Mouse (Mus musculus) left cerebral cortex, adult 2 months (tissue): Measurements from ENCODE around the gene Gm13290. TPM values are rescaled to one million over a fixed set of nuclear protein-coding genes. Genes with fewer than 3 reads are reported as not detected.
"Not testable (repeated sequence)": the region's sequence is repeated elsewhere in the genome, so short reads cannot be mapped to it uniquely, and the experiment has no call there.

ENCODE experiments used
- DNase-seq, 2 experiments: peaks; one replicate each; pipeline ENCODE4 v3.0.0; 2021 to 2022; ENCODE audit warnings: low spot score in 2 of 2, mixed read lengths in 1 of 2; ENCODE audit errors: extremely low spot score in 1 of 2
- H3K27ac ChIP-seq: fragments of 200-600 bp; 2 replicates; pipeline ENCODE4 v1.8.1; 2022
- H3K4me3 ChIP-seq: fragments of 200-600 bp; 2 replicates; pipeline ENCODE4 v1.8.1; 2022
- CTCF ChIP-seq: fragments of 200-600 bp; IDR thresholded peaks from 2 replicates; pipeline ENCODE4 v1.8.1; 2022; ENCODE audit warnings: antibody characterized with exemption, mild to moderate bottlenecking, moderate library complexity
- intact Hi-C: fragments of 180-260 bp; cut with DNase I; formaldehyde crosslinking; loops from one replicate; pipeline ENCODE4 v1.15.1; 2025
- total RNA-seq, 2 experiments: library from RNA; stranded (reverse); gene quantifications; 2 replicates each; pipeline ENCODE4 v1.2.3; 2021

Gm13290 gene
- total RNA-seq, 2 experiments from 2014 or later = not detected

DNA sequence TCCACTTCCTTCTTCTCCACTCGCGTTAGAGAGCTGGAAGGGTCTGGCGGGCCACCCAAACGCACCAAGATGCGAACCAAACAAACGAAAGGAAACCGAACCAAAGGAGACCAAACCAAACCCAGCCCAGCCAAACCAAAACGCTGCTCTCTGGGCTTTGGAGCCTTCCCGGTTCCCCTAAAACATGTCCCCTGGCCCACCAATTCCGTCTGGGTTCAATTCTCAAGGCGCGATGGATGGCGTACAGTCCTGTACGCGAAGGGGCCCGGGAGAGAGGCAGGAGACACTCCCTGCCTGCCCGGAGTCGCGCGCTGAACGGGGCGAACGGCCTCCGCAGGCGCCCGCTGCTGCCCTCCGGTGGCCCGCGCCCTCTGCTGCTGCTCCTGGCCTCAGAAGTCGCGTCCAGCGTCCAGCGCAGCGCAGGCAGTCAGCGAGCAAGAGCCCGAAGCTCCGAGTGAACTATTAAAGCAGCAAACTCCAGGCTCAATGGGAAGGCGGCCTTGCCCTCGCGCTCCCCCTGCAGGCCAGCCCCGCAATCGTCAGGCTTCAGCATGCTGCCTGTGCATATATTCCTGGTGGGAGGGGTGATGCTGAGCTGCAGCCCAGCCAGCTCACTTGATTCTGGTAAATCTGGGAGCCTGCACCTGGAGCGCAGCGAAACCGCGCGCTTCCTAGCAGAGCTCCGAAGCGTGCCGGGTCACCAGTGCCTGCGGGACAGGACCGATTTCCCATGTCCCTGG, 20.5 kb downstream of the Gm13290 start, which contains the start of gene Gm13275:
Gene Gm13275, plus strand, starts transcription at position 552 of the 740 bp plus-strand sequence.
- intact Hi-C loops = not testable (repeated sequence)
- peak; percentile 27 for TF ChIP-seq CTCF
- DNase-seq = peak; percentile 61 to 73

GRCm38 (mm10) chr4:88797097-88797496, 23.5 kb downstream of the Gm13290 start, which contains the start of gene Gm13279:
Gene Gm13279 (plus strand): TSS chr4:88797397.
- DNase-seq, intact Hi-C loops: not testable (repeated sequence)

More for the DNA sequence above, 20.5 kb downstream of the Gm13290 start, which contains the start of gene Gm13275:
- H3K27ac ChIP-seq = not testable (repeated sequence)
- H3K4me3 ChIP-seq = peak within 1 kb of the TSS; percentile 13

DNA sequence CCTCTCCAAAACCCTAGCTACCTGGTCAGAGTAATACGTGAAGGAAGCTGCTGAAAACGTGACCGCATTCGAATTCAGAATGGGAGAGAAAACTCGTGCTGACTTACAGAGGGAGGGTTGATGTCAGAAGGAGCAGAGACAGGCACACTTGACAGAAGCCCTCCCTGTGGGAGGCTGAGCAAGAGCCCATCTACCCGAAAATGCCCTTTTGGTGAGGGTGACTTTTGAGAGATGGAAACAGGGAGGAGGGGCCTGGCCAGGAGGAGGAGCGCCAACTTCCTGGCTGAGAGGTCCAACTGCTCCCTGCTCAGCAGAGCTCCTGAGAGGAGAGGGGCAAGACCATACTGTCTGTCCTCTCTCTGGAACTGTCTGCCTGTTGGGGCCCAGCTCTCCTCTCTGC, 25.7 kb downstream of the Gm13290 start, which contains the start of gene Gm13285:
Gene Gm13285, plus strand, starts transcription at position 301 of the 400 bp plus-strand sequence.
- intact Hi-C loops, DNase-seq, H3K27ac ChIP-seq, H3K4me3 ChIP-seq: not testable (repeated sequence)

More at GRCm38 (mm10) chr4:88797097-88797496, 23.5 kb downstream of the Gm13290 start, which contains the start of gene Gm13279:
- not testable (repeated sequence) for H3K4me3 ChIP-seq, H3K27ac ChIP-seq

DNA sequence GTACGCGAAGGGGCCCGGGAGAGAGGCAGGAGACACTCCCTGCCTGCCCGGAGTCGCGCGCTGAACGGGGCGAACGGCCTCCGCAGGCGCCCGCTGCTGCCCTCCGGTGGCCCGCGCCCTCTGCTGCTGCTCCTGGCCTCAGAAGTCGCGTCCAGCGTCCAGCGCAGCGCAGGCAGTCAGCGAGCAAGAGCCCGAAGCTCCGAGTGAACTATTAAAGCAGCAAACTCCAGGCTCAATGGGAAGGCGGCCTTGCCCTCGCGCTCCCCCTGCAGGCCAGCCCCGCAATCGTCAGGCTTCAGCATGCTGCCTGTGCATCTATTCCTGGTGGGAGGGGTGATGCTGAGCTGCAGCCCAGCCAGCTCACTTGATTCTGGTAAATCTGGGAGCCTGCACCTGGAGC, 29.3 kb downstream of the Gm13290 start, which contains the start of gene Gm13287:
Gene Gm13287, plus strand, starts transcription at position 301 of the 400 bp plus-strand sequence.
- DNase-seq, intact Hi-C loops, H3K4me3 ChIP-seq, H3K27ac ChIP-seq: not testable (repeated sequence)

DNA sequence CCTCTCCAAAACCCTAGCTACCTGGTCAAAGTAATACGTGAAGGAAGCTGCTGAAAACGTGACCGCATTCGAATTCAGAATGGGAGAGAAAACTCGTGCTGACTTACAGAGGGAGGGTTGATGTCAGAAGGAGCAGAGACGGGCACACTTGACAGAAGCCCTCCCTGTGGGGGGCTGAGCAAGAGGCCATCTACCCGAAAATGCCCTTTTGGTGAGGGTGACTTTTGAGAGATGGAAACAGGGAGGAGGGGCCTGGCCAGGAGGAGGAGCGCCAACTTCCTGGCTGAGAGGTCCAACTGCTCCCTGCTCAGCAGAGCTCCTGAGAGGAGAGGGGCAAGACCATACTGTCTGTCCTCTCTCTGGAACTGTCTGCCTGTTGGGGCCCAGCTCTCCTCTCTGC, 31.6 kb downstream of the Gm13290 start, which contains the start of gene Gm13288:
Gene Gm13288, plus strand, starts transcription at position 301 of the 400 bp plus-strand sequence.
- DNase-seq, H3K27ac ChIP-seq, H3K4me3 ChIP-seq, intact Hi-C loops: not testable (repeated sequence)

DNA sequence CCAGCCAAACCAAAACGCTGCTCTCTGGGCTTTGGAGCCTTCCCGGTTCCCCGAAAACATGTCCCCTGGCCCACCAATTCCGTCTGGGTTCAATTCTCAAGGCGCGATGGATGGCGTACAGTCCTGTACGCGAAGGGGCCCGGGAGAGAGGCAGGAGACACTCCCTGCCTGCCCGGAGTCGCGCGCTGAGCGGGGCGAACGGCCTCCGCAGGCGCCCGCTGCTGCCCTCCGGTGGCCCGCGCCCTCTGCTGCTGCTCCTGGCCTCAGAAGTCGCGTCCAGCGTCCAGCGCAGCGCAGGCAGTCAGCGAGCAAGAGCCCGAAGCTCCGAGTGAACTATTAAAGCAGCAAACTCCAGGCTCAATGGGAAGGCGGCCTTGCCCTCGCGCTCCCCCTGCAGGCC, 32.1 kb downstream of the Gm13290 start:
- H3K27ac ChIP-seq, intact Hi-C loops, DNase-seq, H3K4me3 ChIP-seq: not testable (repeated sequence)

GRCm38 (mm10) chr4:88815928-88816327, 42.3 kb downstream of the Gm13290 start, which contains the start of gene Ifna7:
Gene Ifna7 (plus strand): TSS chr4:88816228.
- DNase-seq = no peak
- intact Hi-C loops = no loop called here
- no peak for TF ChIP-seq CTCF
- Histone ChIP-seq H3K27ac (no peak within 1 kb of the TSS), H3K4me3 (no peak within 1 kb of the TSS)

DNA sequence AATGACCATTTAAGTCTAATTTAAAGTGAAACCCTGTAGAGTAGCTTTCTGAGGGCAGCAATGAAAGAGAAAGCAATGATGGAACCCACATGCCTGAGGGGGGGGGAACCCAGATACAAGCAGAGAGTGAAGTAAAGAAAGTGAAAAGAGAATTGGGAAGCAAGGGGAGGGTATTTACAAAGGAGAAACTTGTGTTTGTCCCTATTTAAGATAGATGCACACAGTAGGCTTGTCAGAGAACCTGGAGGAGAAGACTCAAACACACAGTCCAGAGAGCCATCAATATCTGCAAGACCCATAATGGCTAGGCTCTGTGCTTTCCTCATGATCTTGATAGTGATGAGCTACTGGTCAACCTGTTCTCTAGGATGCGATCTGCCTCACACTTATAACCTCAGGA, 46.0 kb downstream of the Gm13290 start, which contains the start of gene Ifna11:
Gene Ifna11, plus strand, starts transcription at position 301 of the 400 bp plus-strand sequence.
- Histone ChIP-seq H3K4me3 (no peak within 1 kb of the TSS), H3K27ac (no peak within 1 kb of the TSS)
- intact Hi-C loops = no loop called here
- no peak for DNase-seq
- TF ChIP-seq CTCF = no peak

DNA sequence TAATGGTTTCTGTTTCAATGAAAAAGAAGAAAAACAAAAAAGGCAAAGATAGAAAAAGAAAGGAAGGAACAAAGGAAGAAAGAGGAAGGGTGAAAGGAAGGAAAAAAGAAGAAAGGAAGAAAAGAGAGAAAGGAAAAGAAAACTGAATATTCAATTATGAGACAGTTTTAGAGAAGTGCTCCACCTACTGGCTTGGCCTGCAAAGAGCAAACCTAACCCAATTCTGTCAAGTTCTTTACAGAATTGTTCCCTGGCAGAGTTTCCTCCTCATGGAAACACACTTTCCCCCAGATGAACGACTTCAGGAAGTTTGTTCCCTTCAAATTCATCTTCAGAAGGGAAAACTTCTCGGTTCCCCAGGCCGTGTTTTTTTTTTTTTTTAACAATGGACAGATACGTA, 49.4 kb downstream of the Gm13290 start:
- peak in 1 of 2 experiments; percentile 17 for DNase-seq

More for the DNA sequence above, 49.4 kb downstream of the Gm13290 start:
- intact Hi-C loops = no loop called here
- peak; percentile 61 for TF ChIP-seq CTCF
- H3K27ac ChIP-seq = no peak overlapping the region
- H3K4me3 ChIP-seq = no peak overlapping the region

Other genes starting within 250 kb of the Gm13290 start
- not detected for gene Ifna15, start 215.6 kb upstream of the Gm13290 start, total RNA-seq
- gene Ifna14, start 202.0 kb upstream of the Gm13290 start, total RNA-seq = not detected
- gene Ifna9, start 181.4 kb upstream of the Gm13290 start, total RNA-seq = not detected
- gene Ifna12, start 170.5 kb upstream of the Gm13290 start, total RNA-seq = not detected
- not detected for gene C87499, start 139.4 kb upstream of the Gm13290 start, total RNA-seq
- gene Ifna13, start 129.4 kb upstream of the Gm13290 start, total RNA-seq = not detected
- not detected for gene Ifna16, start 96.9 kb upstream of the Gm13290 start, total RNA-seq
- gene Ifna2, start 89.9 kb upstream of the Gm13290 start, total RNA-seq = not detected
- gene Ifnab, start 82.5 kb upstream of the Gm13290 start, total RNA-seq = not detected
- gene Gm26566, start 52.0 kb upstream of the Gm13290 start, total RNA-seq = 1 to 10 TPM in 1 of 2 experiments, under 1 TPM in 1; 0.79 to 1.1 TPM
- 10 to 100 TPM; 96.7 to 97.8 TPM for gene Klhl9, start 51.4 kb upstream of the Gm13290 start, total RNA-seq
- not detected for gene Gm13271, start 19.0 kb upstream of the Gm13290 start, total RNA-seq
- not detected for gene Gm13283, start 13.7 kb upstream of the Gm13290 start, total RNA-seq
- not detected for gene Gm13289, start 3.1 kb downstream of the Gm13290 start, total RNA-seq
- not detected for gene Gm13272, start 6.0 kb downstream of the Gm13290 start, total RNA-seq
- gene Ifnz, start 8.3 kb downstream of the Gm13290 start, total RNA-seq = not detected
- not detected for gene Gm13276, start 11.9 kb downstream of the Gm13290 start, total RNA-seq
- gene Gm13277, start 14.8 kb downstream of the Gm13290 start, total RNA-seq = not detected
- not detected for gene Gm13278, start 17.7 kb downstream of the Gm13290 start, total RNA-seq
- not detected for gene Gm13275, start 20.7 kb downstream of the Gm13290 start, total RNA-seq
- not detected for gene Gm13279, start 23.6 kb downstream of the Gm13290 start, total RNA-seq
- not detected for gene Gm13285, start 25.8 kb downstream of the Gm13290 start, total RNA-seq
- gene Gm13287, start 29.4 kb downstream of the Gm13290 start, total RNA-seq = not detected
- gene Gm13288, start 31.7 kb downstream of the Gm13290 start, total RNA-seq = not detected
- gene Ifna7, start 42.4 kb downstream of the Gm13290 start, total RNA-seq = not detected
- gene Ifna11, start 46.1 kb downstream of the Gm13290 start, total RNA-seq = not detected
- not detected for gene Ifna6, start 53.6 kb downstream of the Gm13290 start, total RNA-seq
- not detected for gene Ifna5, start 61.7 kb downstream of the Gm13290 start, total RNA-seq
- not detected for gene Ifna4, start 68.0 kb downstream of the Gm13290 start, total RNA-seq
- not detected for gene Ifna1, start 76.3 kb downstream of the Gm13290 start, total RNA-seq
- not detected for gene Ifne, start 106.4 kb downstream of the Gm13290 start, total RNA-seq